Mouse (Mus musculus) retina, postnatal 7 days (tissue): ENCODE data around the gene Cryzl1.
"Not testable (repeated sequence)": the region's sequence is repeated elsewhere in the genome, so short reads cannot be mapped to it uniquely, and the experiment has no call there.

ENCODE experiments used
- DNase-seq: peaks from one replicate; pipeline ENCODE4 v3.0.0-alpha.2; 2012; ENCODE audit warnings: low read depth, low spot score

Gene Cryzl1

DNA sequence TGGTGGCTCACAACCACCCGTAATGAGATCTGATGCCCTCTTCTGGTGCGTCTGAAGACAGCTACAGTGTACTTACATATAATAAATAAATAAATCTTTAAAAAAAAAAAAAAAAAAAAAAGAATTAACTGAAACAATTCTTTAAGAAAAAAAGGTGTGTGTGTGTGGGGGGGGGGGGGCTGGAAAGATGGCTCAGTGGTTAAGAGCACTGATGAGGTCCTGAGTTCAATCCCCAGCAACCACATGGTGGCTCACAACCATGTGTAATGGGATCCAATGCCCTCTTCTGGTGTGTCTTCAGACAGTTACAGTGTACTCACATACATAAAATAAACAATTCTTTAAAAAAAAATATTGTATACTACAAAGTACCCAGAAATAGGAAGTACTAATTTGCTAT is 83.4 kb downstream of the Cryzl1 start:
- DNase-seq = not testable (repeated sequence)

DNA sequence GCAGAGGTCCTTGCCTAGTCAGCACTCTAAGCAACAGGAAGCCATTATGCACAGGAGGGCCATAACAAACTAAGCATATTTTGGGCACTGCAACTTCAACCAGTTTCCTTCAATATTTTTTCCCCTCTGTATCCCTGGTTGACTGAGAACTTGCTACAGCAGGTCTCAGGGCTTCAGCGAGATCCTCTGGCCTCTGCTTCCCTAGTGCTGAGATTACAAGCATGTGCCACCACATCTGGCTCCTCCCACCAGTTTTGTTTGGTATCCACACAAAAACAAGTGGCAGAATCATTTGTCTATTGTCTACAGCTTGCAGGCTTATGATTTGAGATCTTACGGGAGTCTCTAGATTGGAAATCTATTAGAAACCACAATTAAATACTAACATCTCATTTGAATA is 83.9 kb downstream of the Cryzl1 start:
- DNase-seq = no peak

DNA sequence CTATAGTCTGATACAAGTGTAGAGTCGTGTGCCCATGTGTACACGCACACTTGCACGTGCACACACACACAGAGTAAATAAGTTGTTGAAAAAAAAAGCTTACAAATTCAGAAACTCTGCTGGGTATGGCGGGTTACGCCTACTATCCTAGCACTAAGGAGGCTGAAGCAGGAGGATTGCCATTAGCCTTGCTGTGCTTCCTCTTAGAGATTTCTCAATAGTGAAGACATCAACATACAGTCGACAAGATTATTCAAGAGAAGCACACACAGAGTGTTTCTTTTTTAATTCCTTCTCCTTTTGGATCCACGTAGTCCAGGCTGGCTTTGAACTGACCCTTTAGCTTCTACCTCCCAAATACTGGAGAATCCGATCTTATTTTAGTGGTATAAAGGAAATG is 88.6 kb downstream of the Cryzl1 start:
- DNase-seq = no peak

GRCm38 (mm10) chr16:91639636-91640035 is 89.1 kb downstream of the Cryzl1 start:
- no peak for DNase-seq
